Mouse (Mus musculus): ENCODE measurements around the gene Prkar2a.
"Not testable (repeated sequence)": the region's sequence is repeated elsewhere in the genome, so short reads cannot be mapped to it uniquely, and the experiment has no call there.

The Prkar2a gene

DNA sequence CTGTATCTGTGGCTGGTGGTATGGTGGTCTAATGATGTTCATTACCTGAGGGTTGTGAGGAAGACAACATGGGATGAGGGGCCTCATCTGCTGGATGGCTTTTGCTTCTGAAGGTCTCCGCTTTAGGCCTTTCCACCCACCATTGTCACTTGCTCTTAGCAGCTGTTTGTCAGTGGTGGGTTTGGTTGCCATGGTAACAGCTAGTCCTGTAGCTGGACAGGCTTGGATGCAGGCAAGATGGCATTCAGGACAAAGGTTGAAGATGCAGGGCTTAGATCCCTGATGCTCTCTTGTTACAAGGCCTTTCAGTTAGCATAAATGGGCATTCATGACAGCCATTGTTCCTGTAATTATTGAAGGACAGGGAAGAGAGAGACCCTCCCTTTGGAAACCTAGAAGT is at the start of gene Prkar2a:
Prkar2a (plus strand) TSS at position 209 of the 400 bp plus-strand sequence.
- DNase-seq (ENCODE audit: low read depth in 2 of 2, low spot score in 2 of 2): no peak

DNA sequence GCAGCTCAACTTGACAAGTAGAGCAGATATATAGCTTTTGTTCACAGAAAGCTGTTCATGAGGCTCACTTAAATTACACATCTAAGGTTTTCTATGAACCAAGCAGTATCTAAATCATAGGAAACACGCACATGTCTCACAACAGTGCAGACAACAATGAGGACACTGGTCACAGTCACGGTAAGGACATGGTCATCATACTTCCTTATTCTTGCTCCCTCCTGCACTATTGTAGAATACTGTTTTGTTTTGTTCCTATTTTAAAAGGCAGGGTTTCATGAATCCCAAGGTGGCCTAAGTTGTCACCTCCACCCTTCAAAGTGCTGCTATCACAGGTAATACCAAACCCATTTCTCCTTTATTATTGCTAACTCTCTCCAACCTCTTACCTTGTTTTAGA is 49.3 kb upstream of the Prkar2a start:
- DNase-seq (ENCODE audit: low read depth in 2 of 2, low spot score in 2 of 2): no peak

DNA sequence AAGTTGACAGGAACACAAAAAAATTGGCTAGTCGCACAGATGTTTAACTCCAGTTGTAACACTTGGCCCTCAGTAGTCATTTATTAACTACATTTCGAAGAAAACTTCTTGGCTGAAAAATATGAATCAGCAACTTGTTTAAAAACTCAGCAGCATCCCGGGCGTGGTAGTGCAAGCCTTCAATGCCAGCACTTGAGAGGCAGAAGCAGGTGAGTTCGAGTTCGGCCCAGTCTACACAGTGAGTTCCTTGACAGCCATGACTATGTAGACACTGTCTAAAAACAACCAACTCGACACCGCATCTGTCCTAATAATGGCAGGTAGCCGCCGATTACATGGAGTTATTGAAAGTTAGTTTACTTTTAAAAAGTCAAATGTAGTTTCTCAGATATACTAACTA is 40.9 kb upstream of the Prkar2a start:
- DNase-seq (ENCODE audit: low read depth in 2 of 2, low spot score in 2 of 2): no peak

DNA sequence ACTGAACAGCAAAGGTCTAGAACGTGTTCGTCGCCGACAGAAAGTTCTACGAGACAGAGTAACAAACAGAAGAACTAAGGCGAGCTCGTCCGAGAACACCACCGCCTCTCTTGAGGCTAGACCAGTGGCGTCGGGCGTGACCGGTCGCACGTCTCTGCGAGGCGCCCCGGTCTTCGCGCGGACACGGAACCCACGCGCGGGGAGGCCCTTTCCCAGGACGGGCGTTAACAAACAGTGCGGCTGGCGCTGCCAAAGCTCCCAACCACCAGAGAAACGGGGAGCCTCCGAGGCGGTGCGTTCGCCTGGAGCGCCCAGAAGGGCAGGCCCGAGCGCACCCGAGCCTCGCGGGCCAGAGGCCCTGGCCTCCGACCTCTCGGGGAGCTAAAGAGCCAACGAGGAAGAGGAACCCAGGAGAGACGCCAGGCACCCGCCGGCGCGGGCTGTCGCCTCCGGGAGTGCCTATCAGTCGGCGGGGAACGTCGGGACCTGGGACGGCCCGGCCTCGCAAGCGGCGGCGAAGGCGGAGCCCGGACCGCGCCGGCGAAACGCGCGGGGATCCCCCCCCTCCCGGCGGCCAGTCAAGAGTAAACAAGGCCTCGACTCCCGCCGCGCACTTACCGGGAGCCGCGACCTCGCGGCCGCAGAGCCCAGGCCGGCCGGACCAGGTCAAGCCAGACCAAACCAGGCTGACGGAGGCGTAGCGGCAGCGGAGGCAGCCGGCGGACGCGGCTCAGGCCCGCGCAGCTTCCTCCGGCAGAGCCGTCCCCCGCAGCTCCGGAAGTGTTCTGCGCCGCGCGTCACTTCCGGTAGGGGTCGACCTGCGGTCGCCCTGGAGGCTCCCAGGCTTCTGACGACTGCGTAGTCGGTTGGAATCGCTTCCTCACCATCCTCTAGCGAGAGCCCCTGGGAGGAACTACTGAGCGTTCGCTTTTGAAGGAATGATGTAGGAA is 40.2 kb upstream of the Prkar2a start, which contains the start of gene Arih2:
Arih2 (minus strand) TSS at position 776 of the 950 bp plus-strand sequence.
- peak; percentile 86 to 90 for DNase-seq (ENCODE audit: low read depth in 2 of 2, low spot score in 2 of 2)

DNA sequence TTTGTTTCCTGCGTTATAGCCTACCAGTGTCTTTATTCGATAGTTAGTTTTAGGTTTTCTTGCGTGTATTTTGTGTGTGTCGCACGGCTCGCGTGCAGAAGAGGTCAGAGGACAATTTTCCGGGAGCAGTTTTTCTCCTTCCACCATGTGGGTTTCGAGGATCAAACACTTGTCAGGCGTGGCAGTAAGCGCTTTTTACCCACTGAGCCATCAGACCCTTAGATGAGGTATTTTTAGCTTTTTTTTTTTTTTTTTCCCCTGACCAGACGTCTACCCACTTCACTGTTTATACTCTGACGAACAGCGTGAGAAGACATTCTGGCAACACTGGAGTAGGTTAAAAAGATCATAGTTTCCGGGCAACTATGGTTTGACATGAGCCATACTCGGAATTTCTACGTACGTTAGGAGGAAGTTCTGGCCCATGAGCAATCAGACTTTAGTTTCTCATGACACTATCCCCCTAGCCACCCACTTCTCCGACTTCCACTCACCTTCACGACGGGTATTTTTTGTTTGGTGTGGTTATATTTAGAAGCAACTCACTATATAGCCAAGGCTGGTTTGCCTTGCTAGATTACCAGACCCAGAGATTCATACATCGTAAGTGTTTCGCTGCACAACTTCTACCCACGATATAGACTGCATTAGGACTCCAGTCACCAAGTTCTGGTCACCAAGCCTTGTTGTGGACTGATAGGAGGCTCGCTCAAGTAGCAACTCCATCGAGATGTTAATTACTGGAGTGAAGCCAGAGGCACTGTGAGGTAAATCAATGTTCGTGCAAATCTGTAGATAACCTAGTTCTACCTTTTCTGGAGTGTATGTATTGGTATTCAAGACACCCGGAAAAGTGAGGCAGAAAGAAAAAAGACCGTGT is 39.3 kb upstream of the Prkar2a start:
- DNase-seq (ENCODE audit: low read depth in 2 of 2, low spot score in 2 of 2): peak; percentile 19 to 27

DNA sequence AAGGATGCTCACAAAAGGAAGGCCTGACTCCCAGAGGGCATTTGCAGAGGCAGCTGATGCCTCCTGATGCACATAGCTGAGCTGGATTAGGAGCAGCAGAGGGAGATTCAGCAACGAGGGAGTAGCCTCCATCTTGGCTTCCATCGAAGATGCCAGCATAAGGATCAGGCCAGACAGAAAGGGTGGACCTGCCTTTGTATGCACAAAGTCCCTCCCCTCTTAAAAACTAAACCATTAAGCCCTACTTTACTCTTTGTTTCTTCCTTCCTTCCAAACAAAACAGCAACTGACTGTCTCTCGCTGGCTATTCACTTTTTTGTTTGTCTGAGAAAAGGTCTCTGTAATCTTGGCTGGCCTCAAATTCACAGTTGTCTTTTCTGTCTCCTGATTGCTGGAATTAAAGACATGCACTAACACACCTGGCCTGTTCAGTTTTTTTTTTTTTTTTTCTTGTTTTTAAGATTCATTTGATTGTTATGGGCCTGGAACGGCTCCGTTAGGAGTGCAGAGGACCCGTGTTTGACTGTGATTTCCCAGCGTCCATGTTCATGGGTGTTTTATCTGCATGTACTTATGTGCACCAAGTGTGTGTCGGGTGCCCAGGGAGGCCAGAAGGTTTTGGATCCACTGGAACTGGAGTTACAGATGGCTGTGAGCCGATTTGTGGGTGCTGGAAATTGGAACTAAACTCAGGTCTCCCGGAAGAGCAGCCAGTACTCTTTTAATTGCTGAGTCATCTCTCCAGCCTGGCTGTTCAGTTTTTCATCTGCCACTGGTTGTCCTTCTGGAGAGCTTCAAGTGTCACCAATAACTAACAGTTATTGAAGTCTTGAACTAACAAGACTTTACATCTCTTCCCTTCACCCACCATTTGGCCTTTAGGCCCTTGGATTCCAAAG is 34.3 kb upstream of the Prkar2a start:
- no peak for DNase-seq (ENCODE audit: low read depth in 2 of 2, low spot score in 2 of 2)

DNA sequence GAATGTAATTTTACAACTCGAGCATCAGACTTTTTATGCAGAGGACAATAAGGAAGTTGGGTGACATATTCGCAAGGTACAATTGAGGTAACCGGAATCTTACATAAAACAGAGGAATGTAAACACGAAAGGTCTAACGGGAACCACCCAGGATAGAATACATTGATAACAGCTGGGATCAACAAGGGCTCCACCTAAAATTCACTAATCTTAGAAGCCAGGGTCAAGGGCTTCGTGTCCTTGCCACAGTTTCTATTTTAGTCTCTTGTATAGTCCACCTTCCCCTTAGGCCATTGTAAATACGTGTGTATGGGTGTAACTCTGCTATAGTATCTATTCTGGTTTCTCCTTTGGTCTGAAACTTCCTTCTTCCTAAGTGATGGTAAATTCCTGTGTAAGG is 33.2 kb upstream of the Prkar2a start:
- DNase-seq (ENCODE audit: low read depth in 2 of 2, low spot score in 2 of 2): not testable (repeated sequence)

DNA sequence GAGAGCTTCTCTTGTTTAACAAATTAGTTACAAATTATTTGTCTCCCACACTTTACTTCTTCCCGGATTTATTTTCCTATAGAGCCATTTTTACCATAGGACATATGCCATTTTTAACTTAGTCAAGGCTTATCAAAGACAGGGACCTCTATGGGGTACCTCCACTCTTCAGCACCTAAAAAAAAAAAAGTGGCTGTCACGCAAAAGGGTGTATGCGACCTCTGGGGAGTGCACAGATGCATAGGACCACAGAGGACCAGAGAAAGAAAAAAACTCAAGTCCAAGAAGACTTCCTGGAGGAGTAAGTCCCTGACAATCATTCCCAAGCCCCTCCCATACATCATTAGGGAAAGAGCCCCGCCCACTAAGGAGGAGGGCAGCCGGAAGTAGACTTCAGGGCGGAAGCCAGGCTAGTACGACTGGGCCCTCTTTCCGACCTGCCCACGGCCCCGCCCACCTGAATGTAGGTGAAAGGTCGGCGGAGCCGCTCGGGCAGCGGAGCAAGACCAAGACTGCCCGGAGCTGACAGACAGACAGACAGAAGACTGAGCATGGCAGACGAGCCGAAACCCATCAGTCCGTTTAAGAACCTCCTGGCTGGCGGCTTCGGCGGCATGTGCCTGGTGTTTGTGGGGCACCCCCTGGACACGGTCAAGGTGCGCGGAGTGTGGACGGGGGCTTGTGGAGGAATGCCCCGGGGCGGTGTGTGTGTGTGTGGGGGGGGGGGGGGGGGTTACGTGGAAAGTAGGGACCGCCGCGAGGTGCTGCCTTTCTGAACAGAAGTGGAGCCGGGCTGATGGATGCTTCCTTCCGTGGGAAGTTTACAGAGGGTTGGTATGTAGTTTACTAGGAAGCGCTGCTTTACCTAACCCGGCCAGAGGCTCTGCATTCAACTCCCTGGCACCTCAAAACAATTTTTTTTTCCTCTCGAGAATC is 27.2 kb upstream of the Prkar2a start, which contains the start of gene Slc25a20:
Slc25a20 (plus strand) TSS at position 412 of the 936 bp plus-strand sequence.
- peak; percentile 43 to 59 for DNase-seq (ENCODE audit: low read depth in 2 of 2, low spot score in 2 of 2)

DNA sequence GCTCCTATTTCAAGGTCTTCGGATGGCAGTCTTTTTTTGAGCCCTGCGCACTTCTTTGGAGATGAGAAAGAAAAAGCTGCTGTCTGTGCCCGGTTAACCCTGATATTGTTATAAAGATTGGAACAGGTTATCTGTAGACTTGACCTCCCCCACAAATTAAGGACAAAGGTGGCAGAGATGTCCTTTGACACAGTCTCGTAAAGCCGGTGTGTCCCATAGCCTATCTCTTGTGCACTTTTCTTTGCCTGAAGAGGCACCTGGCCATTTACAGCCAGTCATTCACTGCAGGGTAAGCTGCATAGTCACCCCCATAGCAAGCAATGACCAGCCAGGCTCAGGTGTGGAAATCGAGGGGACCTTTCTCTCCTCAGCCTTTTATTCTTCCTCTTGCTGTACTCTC is 26.5 kb upstream of the Prkar2a start:
- no peak for DNase-seq (ENCODE audit: low read depth in 2 of 2, low spot score in 2 of 2)

DNA sequence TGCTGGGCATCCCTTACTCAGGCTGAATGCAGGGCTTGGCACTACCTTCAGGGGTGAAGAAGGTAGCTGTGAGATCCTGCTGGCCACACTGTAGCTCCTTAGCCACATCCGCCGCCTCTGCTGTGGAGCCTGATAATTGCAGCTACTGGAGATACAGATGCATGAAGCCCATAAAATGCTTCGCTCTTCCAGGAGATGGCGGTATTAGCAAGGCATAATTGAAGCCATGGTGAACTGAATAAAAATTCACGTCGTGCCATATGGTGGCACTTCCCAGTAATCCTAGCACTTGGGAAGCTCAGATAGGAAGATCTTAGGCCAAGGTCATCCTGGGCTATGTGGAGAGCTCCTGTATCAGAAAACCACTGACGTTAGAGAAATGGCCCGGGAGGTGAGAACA is 19.2 kb upstream of the Prkar2a start:
- DNase-seq (ENCODE audit: low read depth in 2 of 2, low spot score in 2 of 2): no peak

DNA sequence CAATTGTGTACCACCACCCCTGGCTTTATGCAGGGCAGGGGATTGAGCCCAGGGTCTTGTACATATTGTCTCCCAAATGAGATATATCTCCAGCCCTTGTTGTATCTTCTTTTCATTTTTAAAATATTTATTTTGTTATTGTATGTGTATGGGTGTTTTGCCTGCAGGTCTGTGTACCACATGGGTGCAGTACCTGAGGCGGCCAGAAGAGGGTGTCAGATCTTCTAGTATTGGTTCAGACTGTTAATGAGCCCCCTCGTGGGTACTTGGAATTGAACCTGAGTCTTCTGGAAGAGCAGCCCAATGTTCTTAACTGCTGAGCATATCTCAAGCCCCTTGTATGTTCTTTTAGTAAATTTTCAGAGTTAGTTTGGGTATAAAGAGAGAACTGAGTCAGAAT is 16.0 kb upstream of the Prkar2a start:
- peak; percentile 21 to 34 for DNase-seq (ENCODE audit: low read depth in 2 of 2, low spot score in 2 of 2)

DNA sequence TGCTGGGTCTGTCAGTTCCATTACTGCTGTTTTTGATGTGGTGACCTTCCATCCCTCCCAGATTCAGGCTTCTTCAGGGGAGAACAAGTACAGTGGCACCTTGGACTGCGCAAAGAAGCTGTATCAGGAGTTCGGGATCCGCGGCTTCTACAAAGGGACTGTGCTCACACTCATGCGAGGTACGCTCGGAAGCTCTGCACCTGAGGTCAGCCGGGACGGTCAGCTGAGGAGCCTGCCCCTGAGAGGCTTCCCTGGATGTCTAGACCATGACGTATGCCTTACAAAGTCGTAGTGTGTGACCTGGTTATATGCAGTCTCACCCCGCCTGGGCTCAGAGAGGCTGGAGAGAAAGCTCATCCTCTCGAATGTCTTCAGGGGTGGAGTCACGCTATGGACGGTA is 9.1 kb upstream of the Prkar2a start:
- DNase-seq (ENCODE audit: low read depth in 2 of 2, low spot score in 2 of 2): no peak

DNA sequence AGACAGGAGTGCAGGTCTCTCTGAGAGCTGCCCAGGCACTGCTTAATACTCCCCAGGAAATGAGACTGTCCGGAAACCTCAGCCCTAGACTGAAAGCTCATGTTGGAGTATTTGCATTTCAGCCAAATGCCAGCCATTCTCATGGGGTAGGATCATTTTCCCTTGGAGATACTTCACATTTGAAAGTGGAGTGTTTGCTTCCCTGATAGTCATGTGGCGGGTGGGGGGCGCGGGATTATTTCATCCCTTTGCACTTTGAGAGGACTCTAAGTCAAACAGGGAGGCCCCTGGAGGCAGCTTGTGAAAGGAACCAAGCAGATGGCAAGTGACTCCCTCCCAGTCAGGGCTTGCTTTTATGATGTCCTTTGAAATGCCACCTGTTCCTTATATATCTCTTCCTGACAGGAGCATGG is 2.6 kb upstream of the Prkar2a start:
- DNase-seq (ENCODE audit: low read depth in 2 of 2, low spot score in 2 of 2): no peak

DNA sequence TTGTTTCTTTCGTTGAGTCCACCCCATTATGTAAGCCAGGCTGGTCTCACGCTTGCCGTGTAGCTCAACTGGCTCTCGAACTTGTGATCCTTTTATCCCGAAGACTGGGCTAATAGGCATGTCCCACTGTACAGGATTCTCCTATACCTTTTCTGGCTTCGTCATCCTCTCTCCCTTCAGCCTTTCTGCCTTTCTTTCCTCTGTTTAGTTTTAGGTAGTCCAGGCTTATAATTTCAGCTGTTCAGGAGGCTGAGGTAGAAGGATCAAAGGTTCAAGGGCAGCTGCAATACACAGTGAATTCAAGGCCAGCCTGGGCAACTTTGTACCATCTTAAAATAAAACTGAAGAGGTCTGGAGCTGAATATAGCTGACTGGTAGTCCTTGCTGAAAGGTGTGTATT is 1.9 kb upstream of the Prkar2a start:
- DNase-seq (ENCODE audit: low read depth in 2 of 2, low spot score in 2 of 2): no peak

DNA sequence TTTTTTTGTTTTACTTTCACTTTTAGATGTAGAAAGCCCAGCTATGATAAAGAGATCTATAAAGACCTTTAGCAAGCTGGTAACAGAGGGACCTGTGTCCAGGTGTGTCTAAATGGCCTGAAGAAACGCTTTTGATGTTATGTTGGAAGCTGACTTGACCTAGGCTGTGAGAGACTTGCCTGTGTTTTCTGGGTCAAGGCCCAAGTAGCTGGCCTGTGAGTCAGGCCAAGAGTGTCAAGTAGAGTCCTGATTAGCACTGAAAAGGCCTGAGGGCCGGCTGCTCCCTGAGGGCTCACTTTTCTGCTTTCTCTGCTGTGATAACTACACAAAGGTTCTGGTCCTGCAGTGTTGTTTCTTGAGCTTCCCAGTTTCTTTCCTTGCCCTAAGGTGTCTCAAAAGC is 1.4 kb upstream of the Prkar2a start:
- no peak for DNase-seq (ENCODE audit: low read depth in 2 of 2, low spot score in 2 of 2)

DNA sequence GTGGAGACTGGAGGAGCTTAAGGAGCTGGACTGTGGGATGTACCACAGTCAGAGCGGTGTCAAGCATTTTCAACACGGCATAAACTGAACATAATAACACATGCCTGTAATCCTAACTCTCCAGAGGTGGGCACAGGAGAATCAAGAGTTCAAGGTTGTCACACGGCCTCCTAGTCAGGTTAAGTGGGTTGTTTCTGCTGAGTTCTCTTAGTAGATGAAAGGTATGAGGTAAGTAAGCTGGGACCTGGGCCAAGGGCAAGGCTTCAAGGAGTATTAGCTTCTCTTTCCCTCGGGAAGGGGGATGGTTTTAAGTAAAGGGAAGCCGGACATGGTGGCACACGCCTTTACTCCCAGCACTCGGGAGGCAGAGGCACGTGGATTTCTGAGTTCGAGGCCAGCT is 663 bp upstream of the Prkar2a start:
- no peak for DNase-seq (ENCODE audit: low read depth in 2 of 2, low spot score in 2 of 2)

DNA sequence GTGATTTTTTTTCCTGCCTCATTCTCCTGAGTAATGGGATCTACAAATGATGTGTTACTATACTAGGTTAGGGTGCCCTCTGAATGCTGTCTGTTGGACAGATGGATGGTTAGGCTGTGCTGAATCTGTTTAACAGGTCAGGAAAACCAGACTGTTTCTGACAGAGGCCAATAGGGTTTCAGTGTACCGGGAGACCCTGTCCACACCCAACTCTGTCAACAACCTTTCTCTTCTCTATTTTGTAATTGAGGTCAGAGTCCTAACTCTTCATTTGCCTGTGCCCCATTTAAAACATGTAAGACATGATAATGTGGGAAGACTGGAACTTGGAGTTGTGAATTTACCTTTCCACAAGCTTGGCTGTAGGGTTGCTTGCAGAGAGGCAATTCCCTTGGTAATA is 879 bp downstream of the Prkar2a start:
- DNase-seq (ENCODE audit: low read depth in 2 of 2, low spot score in 2 of 2): no peak

DNA sequence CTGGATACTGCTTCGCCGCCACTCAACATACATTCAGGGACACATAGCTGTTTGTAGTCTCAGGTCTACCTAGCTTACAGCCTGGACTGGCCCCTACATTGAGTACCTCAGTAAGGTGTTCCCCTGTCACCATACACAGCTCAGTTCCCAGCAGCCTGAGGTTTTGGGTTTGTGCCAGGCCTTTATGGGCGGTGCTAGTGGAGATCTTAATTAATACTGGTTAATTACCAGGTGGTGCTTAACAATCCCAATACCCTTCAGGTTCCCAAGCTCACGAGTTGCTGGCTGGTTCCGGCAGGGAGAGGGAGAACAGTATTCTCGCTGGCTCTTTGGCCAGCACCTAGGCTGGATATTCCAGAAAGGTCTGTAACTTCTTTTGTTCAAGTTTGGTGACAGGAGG is 1.8 kb downstream of the Prkar2a start:
- no peak for DNase-seq (ENCODE audit: low read depth in 2 of 2, low spot score in 2 of 2)

DNA sequence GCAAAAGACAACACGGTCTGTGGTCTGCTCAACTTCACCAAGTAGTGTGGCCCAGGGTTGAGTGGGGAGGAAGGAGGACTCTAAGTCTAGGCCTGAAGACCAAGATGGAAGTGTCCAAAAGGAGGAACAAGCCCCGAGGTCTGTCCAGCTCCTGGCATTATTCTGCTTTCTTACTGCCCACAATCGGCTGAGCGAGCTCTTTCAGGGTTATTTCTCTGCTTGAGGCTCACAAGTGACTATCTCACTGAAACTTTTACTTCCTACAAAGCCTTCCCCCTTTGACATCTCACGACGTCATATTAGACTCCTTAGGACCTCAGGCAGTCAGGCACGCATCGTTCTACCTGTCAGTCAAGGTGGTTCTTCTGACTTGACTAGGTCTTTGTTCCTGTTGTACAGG is 2.3 kb downstream of the Prkar2a start:
- DNase-seq (ENCODE audit: low read depth in 2 of 2, low spot score in 2 of 2): no peak

DNA sequence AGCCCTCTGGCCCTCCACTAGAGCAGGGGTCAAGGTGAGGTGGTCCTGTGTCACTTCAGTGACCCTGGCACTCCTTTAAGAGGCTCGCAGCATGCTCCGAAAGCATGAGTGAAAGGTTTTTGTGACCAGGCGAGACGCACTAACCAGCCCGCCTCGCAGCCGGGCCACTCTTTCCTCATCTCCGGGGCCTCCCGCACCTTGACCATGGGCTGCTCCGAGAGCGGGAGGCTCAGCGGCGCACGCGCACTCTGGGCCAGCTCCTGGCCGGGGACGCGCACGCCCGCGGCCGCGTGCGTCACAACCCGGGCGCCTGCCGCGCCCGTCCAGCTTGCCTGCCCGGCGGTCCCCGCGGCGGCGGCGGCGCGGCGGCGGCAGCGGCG is 2.7 kb downstream of the Prkar2a start:
- peak; percentile 20 to 35 for DNase-seq (ENCODE audit: low read depth in 2 of 2, low spot score in 2 of 2)

Data from CD8-positive naive resting alpha-beta T cell, adult 2 months (primary cell).